Comparison of ENCODE assay signal across 27 mouse cellular contexts in genomic region chr10:7133005-7133404, GRCm38 (mm10).
"Had no signal": no experiment of that assay in that cellular context is flagged by ENCODE, and none has a peak within 500 bp of the region (broad histone marks: within the 10 kb centered on the region; RNA-seq: fewer than 3 reads in every experiment).

No protein-coding gene starts in this region.

- H3K4me2 ChIP-seq: embryonic facial prominence, embryonic 12.5 days; embryonic facial prominence, embryonic 13.5 days; embryonic facial prominence, embryonic 15.5 days; forebrain, embryonic 12.5 days; forebrain, embryonic 13.5 days; forebrain, embryonic 15.5 days had no signal

- H3K9me3 ChIP-seq: embryonic facial prominence, embryonic 10.5 days; embryonic facial prominence, embryonic 12.5 days; embryonic facial prominence, embryonic 13.5 days; embryonic facial prominence, embryonic 15.5 days; forebrain, embryonic 10.5 days; forebrain, embryonic 12.5 days; forebrain, embryonic 13.5 days; forebrain, embryonic 15.5 days had no signal

- H3K9ac ChIP-seq: embryonic facial prominence, embryonic 12.5 days; embryonic facial prominence, embryonic 13.5 days; embryonic facial prominence, embryonic 15.5 days; forebrain, embryonic 12.5 days; forebrain, embryonic 13.5 days; forebrain, embryonic 15.5 days; forebrain, postnatal 0 days had no signal

- H3K4me1 ChIP-seq: embryonic facial prominence, embryonic 10.5 days; embryonic facial prominence, embryonic 12.5 days; embryonic facial prominence, embryonic 13.5 days; embryonic facial prominence, embryonic 15.5 days; forebrain, embryonic 10.5 days; forebrain, embryonic 12.5 days; forebrain, embryonic 13.5 days had no signal

- H3K4me3 ChIP-seq: embryonic facial prominence, embryonic 10.5 days; embryonic facial prominence, embryonic 12.5 days; embryonic facial prominence, embryonic 13.5 days; embryonic facial prominence, embryonic 15.5 days; erythroblast, embryonic 14.5 days; forebrain, embryonic 10.5 days; forebrain, embryonic 12.5 days; forebrain, embryonic 13.5 days; forebrain, embryonic 15.5 days; gastrocnemius, adult 2 months; heart, adult 2 months had no signal

- ATAC-seq: forebrain, embryonic 13.5 days; forebrain, embryonic 14.5 days; forebrain, embryonic 15.5 days; forebrain, embryonic 16.5 days; forebrain, postnatal 0 days had no signal

- DNase-seq: cerebellum, adult 8-10 months; cerebellum, adult 9-10 months; cerebellum, adult 9-11 months; cerebellum, postnatal 10 days; cerebellum, postnatal 14 days; cerebellum, postnatal 25 days; cerebellum, postnatal 36 days; embryo, embryonic 11 days; forebrain, postnatal 0 days; gastrocnemius, adult 2 months; gastrocnemius, postnatal 10 days; gastrocnemius, postnatal 14 days; gastrocnemius, postnatal 25 days; gastrocnemius, postnatal 36 days; heart, adult 18-20 months; heart, adult 2 months had no signal

- H3K27me3 ChIP-seq: embryonic facial prominence, embryonic 12.5 days; embryonic facial prominence, embryonic 13.5 days; embryonic facial prominence, embryonic 15.5 days; forebrain, embryonic 12.5 days; forebrain, embryonic 13.5 days; forebrain, embryonic 15.5 days had no signal

- H3K27ac ChIP-seq: embryonic facial prominence, embryonic 10.5 days; embryonic facial prominence, embryonic 12.5 days; embryonic facial prominence, embryonic 13.5 days; embryonic facial prominence, embryonic 15.5 days; forebrain, embryonic 10.5 days; forebrain, embryonic 12.5 days; forebrain, embryonic 13.5 days; forebrain, embryonic 15.5 days; gastrocnemius, adult 2 months; heart, adult 2 months had no signal

- H3K36me3 ChIP-seq: forebrain, embryonic 15.5 days had no signal
